Mouse (Mus musculus) adipose tissue, adult 10 weeks (tissue): ENCODE measurements around the gene Zfp81. TPM values are rescaled to one million over a fixed set of nuclear protein-coding genes. Genes with fewer than 3 reads are reported as not detected.

ENCODE experiments used
- polyA plus RNA-seq: library from polyadenylated mRNA; stranded (reverse); fragments of 350-450 nt; fragmentation: Illumina TruSeq; extraction: RNeasy Lipid Tissue Mini Kit (QIAGEN cat#74804); gene quantifications from one replicate; pipeline ENCODE4 v1.2.3, GENCODE M21; 2014; ENCODE audit warnings: low read depth, low replicate concordance

Gene Zfp81
- 4.9 TPM for polyA plus RNA-seq

DNA sequence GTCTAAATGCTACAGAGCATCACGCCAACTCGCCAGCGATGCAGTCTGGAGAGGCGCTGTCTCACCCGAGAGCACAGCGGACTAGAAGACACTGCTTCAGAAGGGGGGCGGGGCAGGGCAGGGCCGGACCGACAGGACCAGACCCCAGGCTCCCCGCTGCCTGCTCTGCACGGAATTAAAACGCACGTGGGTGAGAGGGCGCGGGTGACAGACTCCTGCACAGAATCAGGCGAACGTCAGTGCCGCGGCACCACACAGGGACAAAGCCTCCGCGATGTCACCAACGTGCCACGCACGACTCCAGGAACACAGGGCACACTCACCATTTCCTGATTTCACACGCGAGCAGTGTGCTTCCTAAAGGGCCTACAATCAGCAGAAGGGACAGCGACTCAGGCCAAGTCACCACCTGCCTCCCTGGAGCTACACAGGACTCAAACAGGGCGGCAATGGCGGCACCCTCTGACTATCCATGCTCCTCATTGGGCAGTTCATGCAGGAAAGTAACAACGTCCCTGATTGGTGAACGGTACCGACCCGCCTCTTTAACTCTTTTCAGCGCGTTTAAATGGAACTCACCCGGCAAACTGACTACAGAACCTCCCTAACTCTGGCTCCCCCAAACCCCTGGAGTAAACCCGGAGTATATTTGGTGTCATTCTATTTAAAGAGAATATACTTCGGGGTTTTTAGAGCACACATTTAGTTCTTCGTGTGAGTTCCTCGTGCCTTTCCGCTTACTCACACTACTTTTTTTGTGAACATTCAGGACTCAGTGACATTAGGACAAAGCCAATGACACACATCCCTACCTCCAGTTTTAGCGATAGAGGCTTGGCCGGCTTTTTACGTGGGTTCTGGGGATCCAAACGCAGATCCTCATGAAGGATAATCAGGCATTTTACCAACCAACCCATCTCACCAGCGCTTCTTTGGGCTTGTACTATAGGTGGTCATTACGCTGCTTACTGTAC, at the start of gene Zfp81:
Gene Zfp81 (minus strand): TSS at position 468 of the 974 bp plus-strand sequence.

DNA sequence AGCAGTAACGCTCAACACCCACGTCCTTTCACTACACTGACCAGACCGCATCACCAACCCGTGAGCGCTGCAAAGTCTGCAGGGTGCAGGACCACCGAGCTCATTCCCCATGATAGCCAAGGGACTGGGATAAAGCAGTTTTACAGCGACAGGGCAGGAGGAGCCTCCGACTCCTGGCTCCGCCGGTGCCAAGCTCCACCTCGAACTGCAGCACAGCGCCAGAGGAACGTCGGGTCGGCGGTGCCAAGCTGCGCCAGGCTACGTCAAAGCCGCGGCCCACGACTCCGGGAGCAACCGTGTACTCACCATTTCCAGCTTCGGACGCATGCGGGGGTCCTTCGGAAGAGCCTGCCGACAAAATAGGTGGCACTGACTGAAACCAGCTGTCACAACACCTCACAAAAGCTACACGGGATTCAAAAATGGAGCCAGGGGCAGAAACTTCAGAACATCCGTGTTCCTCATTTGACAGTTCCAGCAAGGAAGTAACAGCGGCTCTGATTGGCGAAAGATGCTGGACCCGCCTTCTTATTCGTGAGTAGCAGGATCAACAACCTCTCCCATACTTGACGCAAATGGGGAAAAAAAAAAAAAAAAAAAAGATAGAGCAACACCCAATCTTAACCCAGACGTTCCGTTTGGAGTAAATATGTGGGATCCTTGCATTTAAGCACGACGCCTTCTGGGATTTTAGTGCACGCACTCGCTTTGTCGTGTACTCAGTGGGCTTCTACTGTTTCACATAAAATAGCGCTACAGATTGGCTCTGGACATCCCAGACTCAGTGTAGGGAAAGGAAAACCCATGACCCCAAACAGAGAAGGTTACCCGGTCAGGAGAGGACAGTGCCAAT, 35.7 kb upstream of the Zfp81 start, which contains the start of gene Zfp101:
Gene Zfp101 (minus strand): TSS at position 460 of the 853 bp plus-strand sequence.

DNA sequence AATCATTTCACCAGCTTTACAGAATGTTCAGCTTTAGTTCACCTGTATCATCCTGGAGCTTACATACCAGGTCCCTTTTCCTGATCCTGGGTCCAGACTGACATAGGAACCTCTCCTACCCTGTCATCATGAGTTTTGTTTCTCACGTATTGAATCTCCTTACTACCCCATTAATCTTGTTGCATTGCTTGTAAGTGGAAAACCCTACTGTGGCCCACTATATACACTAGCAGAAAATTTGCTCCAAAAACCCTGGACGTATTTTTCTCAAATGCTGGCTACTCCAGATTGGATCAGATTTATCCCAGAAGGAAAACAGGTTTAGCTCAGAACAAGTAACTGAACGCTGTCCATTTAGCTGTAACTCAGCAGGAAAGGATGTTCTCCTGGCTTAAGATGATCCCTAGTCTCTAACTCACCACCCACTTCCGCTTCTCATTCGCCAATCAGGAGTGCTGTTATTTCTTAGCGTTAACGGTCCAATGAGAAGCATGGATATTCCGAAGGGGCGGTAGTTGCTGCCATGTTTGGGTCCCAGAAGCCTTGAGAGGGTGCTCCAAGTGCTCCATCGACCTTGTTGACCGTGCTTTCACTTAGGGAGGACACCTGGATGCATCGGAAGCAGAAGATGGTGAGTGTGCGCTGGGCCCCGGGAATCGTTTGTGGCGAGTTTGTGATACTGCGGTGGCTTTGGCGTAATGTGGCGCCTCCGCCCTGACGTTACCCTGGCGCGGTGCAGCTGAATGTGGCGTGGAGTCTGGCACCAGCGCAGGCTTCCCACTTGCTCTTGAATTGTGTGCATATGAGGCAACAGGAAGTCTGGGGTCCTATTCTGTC, 69.4 kb downstream of the Zfp81 start, which contains the start of gene Zfp955b:
Gene Zfp955b (plus strand): TSS at position 506 of the 837 bp plus-strand sequence.

Other genes starting within 250 kb of the Zfp81 start
- 2.6 TPM for gene Morc2b, start 219.2 kb downstream of the Zfp81 start, polyA plus RNA-seq
- gene Olfr55, start 190.4 kb downstream of the Zfp81 start, polyA plus RNA-seq = not detected
- gene Olfr239, start 167.6 kb downstream of the Zfp81 start, polyA plus RNA-seq = not detected
- gene Olfr1564, start 137.2 kb downstream of the Zfp81 start, polyA plus RNA-seq = not detected
- 8.2 TPM for gene Zfp955a, start 103.7 kb downstream of the Zfp81 start, polyA plus RNA-seq
- not detected for gene Olfr63, start 94.2 kb downstream of the Zfp81 start, polyA plus RNA-seq
- gene Zfp955b, start 69.3 kb downstream of the Zfp81 start, polyA plus RNA-seq = 5.1 TPM
- 6.5 TPM for gene Zfp101, start 35.8 kb upstream of the Zfp81 start, polyA plus RNA-seq
- gene Actl9, start 74.0 kb upstream of the Zfp81 start, polyA plus RNA-seq = 13.2 TPM
- 36.4 TPM for gene Adamts10, start 165.3 kb upstream of the Zfp81 start, polyA plus RNA-seq
- 7.1 TPM for gene Myo1f, start 196.8 kb upstream of the Zfp81 start, polyA plus RNA-seq